Mouse (Mus musculus) kidney, adult 8-10 months (tissue): ENCODE measurements at regions not wholly inside any gene's neighbourhood (a gene's known extent, or its start where the extent isn't known, plus 50 kb on each side); places are given as distances from the start of the nearest gene placed in this dataset.

Source experiments
- DNase-seq, 2 experiments: peaks; one replicate each; pipeline ENCODE4 v3.0.0; 2022

DNA sequence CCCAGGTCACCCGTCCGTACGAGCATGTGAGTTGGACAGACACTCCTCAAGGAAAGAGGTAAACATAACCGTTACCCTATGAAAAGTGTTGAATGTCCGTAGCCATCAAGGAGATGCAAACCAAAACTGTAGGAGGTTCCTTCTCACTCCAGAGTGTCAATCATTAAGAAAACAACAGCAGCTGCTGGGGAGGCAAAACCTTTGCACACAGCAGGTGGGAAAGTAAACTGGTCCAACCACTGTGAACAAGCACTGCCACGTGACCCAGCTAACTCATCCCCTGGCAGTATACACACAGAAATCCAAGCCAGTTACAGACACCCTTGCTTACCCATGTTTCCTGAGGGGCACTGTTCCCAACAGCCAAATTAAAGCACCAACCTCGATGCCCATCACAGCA is 54.7 kb upstream of the Irx5 start:
- no peak for DNase-seq

DNA sequence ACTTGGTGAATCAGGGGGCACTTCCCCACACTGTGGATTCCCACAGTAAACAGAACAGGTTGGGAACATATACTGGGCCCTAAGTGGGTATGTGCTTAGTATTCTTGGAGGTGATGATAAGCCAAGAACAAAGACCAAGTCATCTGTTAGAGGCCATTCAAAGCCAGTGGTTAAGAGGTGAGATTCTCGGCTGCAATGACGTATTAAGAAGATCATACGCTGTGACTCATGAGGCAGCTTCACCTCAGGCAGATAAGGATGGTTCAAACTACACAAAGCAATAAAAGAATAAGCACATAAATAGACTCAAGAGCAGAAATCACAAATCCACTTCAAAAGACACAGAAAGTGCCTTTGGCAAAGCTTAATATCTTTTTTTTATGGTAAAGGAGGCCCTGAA is 56.4 kb upstream of the Irx5 start:
- DNase-seq = no peak

DNA sequence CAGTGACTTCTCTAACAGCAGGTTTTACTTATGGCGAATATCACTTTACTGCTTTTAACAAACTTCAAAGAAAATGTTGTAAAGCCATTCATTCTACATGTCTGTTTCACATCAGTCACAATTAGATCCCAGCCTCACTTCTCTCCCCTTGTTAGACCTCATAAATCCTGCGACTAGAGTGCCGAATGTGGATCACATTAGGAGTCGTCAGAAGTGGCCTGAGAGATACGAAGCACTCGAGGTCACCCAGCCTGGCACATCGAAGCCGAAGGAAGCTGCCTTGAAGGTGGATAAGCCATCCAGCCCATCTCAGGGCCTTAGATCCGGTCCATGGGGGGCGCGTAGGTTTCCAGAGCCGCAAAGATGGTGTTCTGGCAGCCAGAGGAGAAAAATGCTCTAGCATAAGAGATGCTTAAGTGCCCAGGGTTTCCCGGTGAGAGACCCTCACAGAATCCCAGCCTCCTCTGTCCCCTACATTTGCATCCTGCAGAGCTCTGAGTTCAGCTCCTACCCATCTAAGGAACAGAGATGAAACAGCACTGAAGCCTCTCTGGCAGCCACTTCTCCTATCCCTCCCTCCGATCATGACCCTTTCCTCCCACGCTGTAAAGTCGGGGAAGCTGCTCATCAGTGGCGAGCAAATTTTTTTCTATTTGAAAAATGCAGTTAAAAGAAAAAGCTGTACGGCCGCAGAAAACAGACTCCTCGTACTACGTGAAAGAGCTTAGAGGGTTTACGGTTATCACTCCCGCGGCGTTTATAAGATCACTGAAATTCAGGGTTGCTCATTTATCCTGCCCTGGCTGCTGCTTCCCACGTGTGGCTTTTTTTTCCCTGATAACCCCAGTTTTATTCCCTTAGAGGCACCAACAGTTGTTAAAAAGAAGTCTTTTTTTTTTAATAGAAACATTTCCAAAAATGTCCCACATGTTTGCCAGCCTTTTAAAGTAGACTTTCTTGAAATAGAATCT is 70.3 kb upstream of the Irx5 start:
- no peak for DNase-seq

DNA sequence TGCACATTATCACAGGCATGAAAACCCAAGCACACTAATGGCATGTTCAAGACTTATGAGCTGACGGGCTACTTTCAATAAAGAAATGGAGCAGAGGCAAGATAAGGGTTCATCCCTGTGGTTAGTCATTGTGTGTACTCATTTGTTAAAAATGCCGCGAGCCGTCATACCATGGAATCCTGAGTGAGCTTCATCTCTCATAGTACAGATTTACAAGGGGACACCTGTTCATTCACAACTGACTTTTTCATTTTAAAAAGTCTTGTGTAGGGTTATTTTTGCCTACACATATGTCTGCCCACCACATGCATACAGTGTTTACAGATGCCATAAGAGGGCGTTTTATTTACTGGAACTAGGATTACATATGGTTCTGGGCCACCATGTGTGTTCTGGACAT is 81.7 kb upstream of the Irx5 start:
- no peak for DNase-seq

DNA sequence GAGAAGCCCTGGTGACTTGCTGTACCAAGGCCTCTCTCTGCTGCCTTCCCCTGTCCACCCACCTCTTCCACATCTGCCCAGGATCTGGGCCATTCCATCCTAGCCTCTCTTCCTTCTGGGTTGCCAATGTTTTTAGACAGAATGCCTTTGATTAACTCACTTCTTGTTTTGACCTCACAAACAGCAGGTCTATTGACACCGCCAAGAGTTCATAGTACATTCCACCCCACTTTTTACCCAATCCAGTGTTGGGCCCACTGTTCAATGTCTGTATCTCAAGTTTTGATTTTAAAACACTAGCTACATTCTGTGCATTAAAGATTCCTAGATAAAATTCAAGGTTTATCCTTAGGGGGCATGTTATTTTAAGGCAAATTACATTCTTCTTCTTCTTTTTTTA is 84.7 kb upstream of the Irx5 start:
- DNase-seq = no peak

DNA sequence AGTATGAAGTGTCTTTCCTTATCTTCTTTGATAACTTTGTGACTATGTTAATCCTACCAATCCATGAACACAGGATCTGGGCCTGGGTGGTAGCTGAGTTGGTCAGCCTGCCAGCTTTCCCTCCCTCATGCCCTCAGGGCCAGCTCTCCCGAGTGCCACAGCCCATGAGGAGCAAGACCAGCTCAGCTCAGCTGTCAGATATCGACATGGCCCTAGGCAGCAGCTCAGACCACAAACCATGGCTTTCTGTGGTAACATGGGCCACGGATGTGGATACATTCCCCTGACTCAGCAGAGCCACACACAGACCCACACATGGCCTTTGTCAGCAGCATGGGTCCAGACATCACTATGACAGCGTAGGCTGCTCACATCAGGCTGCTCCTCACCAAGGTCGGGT is 85.4 kb upstream of the Irx5 start:
- DNase-seq = no peak

DNA sequence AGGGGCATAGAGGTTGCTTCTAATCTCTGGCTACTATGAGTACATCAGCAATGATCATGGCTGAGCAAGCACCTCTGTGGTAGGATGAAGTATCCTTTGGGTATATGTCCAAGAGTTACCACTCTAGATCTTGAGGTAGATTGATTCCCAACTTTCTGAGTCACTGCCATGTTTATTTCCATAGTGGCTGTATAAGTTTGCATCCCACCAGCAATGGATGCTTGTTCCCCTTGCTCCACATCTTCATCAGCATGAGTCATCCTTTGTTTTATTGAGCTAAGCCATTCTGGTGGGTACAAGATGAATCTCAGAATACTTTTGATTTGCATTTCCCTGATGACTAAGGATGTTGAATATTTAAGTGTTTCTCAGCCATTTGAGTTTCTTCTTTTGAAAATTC is 86.8 kb upstream of the Irx5 start:
- no peak for DNase-seq

DNA sequence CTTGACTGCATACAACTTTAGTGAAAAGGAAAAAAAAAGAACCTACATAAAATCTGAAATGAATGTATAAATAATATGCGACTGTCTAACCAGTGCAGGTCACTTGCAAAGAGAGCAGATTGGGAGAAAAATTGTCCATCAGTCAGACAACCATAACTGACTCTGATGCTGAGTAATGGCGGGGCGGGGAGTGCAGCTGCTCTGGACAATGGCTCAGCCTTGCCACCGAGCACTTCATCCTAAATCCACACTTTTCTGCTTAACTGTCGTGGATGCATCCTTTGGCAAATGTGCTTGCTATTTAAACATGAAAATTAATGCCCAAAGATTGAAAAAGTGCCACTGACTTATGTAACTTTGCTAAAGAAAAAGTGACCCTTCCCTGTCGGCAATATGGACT is 90.0 kb upstream of the Irx5 start:
- DNase-seq = no peak

DNA sequence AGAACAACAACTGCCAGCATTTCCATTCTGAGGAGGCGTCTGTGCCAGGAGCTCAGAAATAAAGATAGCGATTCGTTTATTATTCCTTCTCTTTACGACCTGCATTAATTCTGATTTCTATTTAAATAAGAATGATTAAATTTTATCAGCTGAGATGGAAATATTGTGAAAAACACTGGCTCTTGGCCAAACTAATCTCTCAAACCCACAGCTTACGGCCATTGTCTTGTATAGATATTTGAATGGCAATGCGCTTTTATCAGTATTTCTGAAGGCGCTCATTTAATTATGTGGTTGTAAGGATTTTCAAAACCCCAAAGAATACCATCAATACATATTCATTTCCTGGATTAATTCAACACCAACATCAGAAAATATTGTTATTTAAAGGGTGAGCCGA is 97.4 kb upstream of the Irx5 start:
- no peak for DNase-seq

DNA sequence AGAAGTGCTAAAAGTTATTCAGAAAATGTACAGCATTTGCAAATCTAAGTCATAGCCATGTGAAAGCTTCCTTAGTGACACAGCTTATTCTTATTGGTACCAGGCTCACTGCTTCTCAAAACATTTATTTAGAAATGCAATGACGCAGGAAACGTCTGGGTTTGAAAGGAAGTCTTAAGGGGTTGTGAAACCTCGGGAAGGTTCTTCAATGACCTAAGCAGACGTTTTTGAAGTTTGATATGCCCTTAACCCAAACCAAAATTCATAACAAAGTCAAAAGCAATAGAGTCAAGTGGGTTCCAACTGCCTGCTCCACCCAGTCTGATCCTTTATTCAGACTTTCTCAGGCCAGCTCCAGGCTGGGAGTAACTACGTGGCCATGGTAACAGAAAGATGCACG is 99.2 kb upstream of the Irx5 start:
- no peak for DNase-seq

DNA sequence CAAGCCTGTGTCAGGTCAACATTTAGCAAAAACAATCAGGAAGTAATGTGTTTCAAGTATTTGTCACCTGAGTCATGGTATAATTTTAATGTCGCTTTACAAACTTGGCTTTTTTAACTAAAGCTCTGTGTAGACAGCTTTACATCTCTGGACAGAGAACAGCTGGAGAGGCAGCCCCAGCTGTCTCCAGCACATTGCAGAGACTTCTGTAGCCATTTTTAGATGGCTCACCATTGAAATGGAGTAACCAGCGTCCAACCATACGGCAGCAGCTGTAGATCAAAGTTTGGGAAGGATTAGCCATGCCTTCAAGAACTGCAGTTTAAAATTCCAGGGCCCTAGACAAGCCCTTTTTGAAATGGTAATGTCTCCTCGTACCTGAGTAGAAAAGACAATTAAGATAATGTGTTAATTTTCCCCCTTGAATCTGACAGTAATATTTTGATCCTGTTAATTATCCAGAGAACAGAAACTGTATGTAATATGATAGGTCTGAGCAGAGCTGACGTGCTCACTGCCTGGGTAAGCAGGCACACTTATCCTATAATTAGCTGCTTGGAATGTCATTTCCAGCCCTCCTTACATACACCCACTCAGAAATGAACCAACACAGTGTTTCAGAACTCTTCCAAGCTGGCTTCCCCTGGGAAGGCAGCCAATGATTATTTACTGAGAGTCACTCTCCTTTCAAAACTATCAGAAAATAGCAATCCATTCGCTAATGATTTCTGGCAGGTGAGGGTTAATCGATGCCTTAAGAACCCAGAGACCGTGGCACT is 104.6 kb upstream of the Irx5 start:
- no peak for DNase-seq

DNA sequence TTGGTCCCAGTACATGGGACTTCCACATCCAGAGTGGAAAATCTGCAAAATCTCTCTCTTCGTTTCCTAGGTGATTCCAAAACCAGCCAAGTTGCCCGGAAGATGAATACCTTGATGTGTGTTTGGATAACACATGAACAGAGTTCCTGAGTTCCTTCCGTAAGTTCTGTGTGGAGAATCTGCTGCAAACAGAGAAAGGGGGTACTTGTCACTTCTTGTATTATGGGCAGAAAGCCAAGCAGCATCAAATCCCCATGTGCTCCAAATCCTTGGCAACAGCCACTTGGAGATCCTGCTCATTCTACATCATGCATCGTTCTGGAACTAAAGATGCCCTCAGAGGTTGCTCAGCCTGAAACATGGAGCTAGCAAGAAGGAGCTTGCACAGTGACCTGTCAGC is 111.1 kb upstream of the Irx5 start:
- no peak for DNase-seq

DNA sequence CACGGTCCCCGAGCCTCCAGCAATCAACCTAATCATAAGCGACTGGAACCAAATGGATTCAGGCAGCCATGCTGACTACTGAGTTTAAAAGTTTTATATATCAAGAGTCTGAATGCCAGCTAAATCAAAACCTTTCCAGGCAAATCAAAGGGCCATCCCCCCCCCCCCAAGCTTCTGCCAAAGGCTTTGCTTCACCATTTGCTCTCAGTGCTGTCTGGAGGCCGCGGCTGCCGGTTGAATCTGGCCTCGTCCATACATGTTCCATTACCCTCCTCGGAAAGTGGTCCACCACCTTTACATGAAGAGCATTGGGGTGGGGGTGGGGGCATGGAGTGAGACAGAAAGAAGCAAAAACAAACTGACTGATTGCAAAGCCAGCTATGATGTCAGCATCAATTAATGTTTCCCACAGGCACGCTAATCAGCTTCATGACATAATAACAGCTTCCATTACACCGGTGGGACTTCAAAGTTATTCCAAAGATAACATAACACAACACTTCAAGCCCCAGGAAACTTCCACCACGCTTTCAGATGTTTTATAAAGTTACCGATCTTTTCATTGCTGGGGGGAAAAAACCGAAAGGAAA is 116.6 kb upstream of the Irx5 start:
- no peak for DNase-seq

DNA sequence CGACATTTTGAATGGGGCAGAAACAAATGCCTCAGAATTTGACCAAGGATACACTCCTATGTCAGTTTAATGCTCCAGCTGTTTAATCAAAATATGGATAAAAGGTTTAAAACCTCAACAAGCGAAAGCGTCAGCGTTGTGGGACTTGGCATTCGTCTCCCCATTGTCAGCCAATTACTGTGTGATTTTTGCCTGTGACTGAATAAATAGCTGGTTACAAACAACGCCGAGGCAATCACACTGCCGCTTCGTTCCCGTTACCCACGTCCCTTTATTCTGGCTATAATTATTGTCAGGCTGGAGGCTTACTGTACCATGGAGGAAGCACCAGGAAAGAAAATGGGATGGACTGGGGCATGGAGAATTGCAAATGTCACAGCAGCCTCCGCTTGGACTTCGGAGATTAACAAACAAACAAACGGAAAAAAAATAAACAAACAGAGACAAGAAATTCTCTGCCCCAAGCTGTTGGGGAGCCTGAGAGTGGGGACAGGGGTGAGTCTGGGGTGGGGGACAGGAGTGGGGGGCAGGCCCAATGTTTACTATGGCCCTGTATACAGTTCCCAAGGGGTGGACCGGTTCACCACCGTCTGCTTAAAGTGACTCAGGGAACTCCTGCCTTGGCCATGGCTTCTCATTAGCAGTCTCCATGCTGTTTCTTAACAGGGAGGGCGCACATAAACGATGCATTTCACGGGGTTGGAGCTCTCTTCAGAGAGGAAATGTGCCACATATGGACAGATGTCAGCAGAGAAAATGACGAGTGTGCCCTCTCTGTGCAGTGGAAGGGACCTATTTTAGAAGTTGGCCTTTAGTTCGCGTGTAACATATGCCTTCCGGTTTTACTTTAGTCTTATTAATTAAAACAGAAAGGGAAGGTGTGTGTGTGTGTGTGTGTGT is 125.8 kb upstream of the Irx5 start:
- DNase-seq = no peak

DNA sequence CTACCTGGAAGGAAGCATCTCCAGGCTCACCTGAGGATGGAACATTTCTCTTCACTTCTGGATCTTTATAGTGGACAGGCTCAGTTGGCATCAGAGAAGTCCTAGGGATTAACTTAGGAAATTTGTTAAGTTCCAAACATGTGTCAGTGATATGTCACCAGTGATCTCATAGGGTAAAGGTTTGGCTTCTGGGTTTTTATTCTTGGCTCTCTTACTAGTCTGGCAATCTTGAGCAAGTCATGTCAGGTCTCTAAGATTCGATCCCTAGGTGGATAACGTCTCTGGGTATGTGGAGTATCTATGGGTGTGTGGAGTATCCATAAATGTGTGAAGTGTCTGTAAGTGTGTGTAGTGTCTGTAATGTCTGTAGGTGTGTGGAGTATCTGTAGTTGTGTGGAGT is 127.9 kb upstream of the Irx5 start:
- DNase-seq = no peak

DNA sequence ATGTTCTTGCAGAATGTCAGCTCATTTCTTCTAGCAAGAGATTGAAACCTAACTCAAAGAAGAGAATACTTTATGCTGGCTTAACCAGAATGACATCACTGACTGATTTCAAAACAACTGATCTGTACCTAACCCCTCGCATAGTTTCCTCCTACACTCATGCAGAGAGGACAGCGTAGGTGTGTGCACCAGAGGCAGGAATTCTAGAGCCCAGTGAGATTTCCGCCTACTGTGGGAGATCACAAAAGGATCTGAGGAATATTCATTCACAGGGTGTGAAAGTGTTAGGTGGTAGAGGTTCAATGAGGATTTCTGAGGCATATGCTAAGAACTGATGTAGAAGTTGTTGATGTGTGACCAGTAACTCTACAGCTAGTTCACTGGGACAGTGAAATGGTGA is 132.5 kb upstream of the Irx5 start:
- DNase-seq = no peak

DNA sequence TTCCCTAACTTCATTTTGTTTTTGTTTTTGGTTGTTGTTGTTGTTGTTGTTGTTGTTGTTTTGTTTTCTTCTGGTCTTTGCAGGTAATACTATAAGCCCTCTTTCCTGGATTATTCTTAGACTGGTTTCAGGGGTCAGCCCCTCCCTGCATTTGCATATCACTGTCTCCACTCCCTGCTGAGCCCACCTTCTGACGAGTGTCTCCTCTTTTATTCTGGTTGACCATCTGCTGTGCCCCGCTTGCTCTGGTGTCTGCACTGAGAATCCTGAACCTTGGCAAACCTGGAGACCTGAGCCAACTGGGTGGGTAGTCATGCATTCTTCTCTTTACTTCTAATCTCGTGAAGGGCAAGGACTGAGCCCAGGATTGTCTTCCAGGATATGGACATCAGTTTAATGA is 134.4 kb upstream of the Irx5 start:
- no peak for DNase-seq

DNA sequence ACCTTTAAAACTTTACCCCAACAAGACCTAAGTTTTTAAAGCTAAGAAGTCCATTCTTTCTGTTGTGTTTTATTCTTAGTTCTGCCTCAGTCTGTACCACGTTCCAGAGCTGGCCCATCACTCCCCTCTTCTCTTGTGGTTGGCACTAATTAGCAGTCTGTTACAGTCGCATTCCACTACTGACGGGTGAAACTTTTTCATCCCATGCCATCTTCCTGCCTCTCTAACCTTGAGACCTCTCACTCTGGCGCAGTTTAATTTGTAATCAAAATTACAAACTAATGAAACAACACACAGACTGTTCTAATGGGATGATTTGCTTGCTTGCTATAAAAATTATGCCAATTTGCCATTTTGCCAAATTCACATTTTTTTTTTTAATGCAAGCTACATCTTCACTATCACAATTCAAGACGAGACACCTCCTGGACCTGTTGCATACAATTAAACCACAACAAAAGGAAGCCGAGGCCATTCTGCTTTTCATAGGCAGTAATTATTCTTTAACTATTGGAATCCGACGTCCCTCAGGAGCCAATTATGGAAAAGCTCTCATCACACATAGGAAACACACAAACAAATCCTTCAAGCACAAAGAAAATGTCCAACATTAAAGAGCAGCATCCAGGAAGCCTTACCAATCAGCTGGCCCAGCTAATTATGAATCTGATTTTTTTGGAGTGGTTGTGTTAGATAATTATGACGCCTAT is 138.1 kb upstream of the Irx5 start:
- DNase-seq = no peak

DNA sequence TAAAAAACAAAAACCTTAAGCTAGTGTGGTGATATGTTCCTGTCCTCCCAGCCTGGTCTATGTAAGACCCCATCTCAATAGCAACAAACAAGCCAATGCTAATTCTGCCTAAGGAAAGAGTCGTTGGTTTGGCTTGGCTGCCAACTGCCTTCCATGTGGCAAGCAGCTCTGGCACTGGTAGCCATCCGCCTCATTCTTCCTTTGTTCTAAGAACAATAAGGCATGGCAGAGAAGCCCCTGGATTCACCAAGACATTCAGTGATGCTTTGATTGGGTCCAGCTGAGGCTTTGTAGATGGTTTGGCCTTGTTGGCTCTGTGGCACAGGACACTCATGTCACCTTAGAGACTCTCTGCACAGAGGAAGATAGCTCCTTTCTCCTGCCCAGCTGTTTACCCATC is 139.9 kb upstream of the Irx5 start:
- DNase-seq = no peak

DNA sequence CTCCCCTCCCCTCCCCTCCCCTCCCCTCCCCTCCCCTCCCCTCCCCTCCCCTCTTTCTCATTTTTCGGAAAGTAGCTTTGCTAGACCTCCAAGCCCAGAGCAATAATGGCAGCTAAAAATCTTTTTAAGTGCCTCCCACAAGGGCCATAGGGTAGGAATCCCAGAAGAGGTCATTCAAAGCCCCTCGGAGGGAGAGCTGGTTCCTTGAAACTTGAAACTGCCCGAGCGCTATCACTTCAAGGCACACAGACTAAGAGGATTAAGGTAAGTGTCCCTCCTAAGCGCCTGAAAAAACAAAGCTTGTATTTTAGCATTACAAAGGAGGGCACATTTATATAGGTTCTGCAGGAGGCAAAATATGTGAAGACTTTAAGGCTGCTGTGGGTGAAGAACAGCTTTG is 141.2 kb upstream of the Irx5 start:
- DNase-seq = no peak

DNA sequence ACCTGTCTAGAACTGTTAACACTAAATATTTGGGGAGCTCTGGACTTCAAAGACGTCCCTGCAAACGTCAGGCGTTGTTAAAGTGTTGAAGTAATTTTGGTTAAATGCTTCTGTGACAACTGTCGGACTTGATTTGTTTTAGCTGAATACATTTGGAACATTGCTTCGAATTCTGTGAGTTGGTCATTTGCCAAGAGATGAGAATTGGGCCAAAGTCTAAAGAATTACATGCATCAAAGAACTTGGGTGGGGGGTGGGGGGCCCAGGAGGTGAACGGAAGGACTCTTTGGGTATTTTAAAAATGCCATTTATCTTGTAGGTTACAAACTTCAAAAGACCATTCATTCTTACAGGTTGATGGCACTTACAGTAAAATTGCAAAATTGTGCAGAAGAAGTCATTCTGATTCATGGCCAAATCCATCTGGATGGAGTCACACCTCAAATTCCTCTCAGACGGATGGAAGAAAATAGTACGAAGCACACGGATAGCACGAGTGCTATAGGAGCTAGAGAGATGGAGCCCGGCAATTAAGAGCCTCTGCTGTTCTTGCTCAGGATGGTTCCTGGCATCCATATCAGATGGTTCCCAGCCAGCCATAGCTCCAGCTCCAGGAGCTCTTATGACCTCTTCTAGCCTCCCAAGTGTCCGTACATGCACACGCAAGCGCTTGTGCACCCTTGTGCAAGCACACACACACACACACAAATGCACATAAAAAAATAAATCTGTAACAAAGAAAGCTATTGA is 144.5 kb upstream of the Irx5 start:
- DNase-seq = no peak
